Mouse (Mus musculus): Measurements from ENCODE around the gene Rgl1.

Gene Rgl1

DNA sequence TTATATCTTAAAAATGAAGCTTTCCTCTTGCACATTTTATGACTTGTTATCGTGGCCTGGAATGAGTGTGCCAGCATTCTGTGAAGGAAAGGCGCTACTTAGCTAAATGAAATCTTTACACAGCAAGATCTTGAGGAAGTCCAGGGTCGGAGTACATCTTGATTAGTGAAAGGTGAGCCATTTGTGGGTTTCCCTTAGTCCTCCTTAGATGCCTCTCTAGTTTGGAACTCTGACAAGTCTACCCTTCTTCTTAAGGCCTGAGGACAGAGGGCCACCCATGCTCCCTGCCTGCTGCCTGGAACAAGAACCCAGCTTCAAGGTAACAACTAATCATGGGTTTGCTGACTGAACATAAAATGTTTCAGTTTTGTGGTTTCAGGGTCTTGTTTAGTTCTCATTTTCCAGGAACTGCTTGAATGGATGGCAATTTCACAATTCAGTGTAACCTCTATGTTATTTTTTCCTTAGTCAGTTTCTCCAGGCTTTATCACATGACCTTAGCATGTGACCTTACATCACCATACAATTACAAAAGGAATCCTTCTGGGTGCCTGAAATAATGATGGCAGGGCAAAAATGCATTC is 225.8 kb downstream of the Rgl1 start:
- no peak for DNase-seq

DNA sequence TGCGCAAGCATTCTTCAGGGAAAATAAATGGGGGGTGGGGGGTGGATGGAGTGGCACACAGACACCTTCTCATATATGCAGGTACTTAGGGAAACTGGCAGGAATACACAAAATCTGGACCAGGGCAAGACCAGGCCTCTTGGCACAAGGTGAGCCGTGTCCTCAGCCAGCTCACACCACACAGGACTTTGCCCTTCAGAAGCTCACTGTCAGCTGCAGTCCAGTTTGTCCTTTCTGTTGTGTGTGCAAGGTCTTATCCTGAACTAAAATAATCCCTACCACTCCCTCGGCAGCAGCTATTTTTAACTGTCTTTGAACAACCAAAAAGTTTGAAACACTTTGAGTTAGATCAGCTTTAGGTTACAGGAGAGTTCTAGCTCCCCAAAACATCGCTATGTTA is 227.3 kb downstream of the Rgl1 start:
- DNase-seq, result no peak

DNA sequence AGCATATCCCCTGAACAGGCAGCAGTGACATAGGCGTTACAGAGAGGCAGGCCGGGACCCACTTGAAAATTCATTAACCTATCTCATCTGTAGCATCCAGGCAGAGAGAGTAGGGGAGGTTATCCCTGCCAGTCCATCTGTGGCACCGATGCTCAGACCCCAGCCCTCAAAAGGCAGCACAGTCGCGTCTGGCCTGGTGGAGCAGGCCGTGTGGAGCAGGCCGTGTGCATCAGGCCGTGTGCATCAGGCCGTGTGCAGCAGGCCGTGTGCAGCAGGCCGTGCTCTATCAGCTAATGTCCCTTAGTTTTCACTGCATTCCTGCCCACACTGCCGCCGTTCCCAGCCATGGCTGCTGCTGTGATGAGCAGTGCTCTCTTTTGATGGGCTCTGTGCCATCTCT is 229.0 kb downstream of the Rgl1 start:
- no peak for DNase-seq

DNA sequence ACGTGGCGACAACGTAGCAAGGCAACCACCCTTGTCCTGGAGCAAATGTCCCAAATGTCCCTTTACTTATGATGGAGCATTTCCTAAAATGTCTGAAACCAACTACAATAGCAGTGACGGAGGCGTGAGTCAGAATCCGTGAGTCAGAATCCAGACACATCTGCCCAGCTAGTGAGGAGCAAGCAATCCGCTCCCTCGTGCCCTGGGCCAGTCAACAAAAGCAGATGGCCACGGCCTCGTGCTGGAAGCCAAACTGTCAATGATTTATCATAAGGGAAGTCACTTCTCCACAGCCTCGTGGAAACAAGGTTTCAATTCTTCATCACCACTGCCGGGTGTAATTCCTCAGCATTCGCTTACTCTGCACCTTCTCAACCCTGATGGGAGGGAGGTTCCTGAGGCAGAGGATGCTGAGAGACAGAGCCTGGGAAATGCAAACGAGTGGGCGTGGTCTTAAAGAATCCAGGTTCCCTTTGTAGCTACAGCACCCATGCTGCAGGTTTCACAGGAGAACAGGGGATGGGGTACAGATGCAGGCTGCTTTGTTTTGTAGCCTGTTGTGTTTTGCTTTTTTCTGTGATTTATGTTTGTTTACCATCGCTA is 229.6 kb downstream of the Rgl1 start:
- DNase-seq, result no peak

- no peak for DNase-seq
These were observed 231.6 kb downstream of the Rgl1 start for GRCm38 (mm10) chr1:152534531-152534930.

- peak in 1 of 2 experiments; percentile 25 for DNase-seq
These were observed 234.7 kb downstream of the Rgl1 start for GRCm38 (mm10) chr1:152531498-152531897.

GRCm38 (mm10) chr1:152528778-152529177 is 237.4 kb downstream of the Rgl1 start:
- DNase-seq, result no peak

DNA sequence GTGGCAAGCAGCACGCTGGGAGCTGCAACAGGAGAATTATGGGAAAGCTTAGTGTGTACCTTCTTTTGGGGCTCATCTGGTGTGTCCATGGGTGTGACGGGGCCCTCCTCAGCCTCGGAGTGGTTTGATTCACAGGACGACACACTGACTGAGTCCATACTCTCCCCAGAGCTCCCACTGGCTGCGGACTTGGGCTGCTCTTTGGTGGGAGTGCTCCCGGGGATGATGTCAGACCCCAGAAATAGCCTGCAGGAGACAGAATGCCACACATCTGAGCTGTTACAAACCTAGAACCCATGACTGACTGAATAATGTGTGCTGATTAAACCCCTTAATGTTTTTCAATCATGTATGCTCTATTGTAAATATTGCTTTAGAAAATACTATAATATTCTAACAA is 237.9 kb downstream of the Rgl1 start:
- DNase-seq, result no peak

- no peak for DNase-seq
These were observed 240.0 kb downstream of the Rgl1 start for GRCm38 (mm10) chr1:152526154-152526553.

DNA sequence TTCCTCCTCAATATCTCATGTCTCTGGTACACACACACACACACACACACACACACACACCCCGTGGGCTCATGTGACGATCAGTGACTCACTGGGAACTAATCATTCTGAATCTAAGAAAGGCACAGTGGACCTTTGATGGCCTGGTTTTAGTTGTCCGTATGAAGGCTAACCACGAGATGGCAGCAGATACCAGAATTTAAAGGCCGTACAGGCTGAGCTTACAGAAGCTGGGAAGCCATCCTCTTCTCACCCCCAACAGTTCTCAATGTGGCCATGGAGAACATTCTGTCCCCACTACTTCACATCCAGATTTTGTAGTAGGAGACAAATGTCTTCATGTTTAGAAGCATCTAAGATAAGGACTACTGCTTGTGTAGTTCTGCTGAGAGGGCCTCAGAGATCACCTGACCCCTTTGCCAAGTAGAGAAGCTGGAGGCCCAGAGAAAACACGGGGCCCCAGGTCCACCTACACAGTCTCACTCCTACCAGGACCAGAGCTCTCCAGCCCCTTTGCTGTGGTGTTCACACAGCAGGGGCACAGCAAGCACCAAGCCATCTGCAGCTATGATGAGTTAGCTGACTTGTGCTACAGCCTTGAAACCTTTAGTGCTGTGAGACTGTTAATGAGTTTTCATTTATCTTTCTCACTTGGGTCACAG is 241.0 kb downstream of the Rgl1 start:
- peak; percentile 67 to 80 for DNase-seq

GRCm38 (mm10) chr1:152524098-152524892 is 241.9 kb downstream of the Rgl1 start:
- no peak for DNase-seq

- DNase-seq, result no peak
These were observed 242.9 kb downstream of the Rgl1 start for GRCm38 (mm10) chr1:152523292-152523691.

- no peak for DNase-seq
These were observed 243.9 kb downstream of the Rgl1 start for GRCm38 (mm10) chr1:152522226-152522625.

- DNase-seq, result peak; percentile 39 to 54
These were observed 245.2 kb downstream of the Rgl1 start for GRCm38 (mm10) chr1:152520798-152521575.

DNA sequence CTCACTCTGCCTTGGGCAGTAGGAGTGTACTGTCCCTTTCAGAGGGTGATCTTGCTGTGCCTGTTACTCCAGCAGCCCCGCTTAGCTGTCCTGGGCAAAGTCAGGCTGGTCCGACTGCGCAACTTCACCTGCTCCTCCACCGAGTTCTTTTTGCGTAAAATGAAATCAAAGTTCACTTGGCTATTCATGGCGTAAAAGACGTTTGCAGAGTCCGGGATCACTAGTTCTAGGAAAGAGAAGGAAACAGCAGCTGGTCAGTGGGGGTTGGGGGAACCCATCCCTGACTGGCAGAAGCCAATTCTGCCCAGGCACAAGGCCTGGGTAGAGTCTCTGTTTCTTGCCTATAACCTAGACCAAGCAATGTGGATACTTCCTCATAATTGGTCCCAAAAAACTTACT is 247.2 kb downstream of the Rgl1 start:
- DNase-seq, result no peak

GRCm38 (mm10) chr1:152517057-152517570 is 249.0 kb downstream of the Rgl1 start:
- DNase-seq, result no peak

GRCm38 (mm10) chr1:152514256-152514655 is 251.9 kb downstream of the Rgl1 start:
- no peak for DNase-seq

DNA sequence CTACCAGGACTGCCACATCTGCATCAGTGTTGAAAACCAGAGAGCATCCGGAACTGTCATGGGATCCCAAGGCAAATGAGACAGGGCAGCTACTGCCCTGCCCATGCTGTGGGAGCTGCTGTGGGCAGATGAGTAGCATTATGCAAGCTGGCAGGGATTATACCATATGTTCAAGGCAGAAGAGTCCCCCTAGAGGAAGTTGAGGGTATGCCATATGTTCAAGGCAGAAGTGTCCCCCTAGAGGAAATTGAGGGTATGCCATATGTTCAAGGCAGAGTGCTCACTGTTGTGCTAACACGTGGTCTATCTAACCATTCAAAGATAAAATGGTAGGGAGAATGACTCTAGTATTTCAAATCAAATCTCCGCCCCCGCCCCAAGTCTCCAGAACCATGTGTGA is 254.9 kb downstream of the Rgl1 start:
- DNase-seq, result peak in 1 of 2 experiments; percentile 45

- DNase-seq, result no peak
These were observed 257.5 kb downstream of the Rgl1 start for GRCm38 (mm10) chr1:152508481-152509220.

DNA sequence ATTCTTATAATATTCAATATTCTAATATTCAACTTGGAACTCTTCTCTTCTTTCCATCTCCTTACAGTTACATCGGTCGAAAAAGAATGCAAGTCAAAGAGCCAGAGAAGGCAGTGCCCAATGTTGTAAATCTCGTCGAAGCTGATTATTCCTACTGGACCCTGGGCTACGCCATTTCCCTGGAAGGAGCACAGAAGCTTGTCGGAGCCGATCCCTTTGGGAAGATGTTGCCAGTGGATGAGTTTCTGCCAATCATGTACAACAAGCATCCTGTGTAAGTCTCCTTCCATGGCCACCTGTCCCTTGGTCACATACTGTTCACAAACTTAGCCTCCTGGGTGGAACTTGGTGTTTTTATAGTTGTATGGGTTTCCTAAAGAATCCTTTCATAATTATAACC is 259.4 kb downstream of the Rgl1 start:
- no peak for DNase-seq

DNA sequence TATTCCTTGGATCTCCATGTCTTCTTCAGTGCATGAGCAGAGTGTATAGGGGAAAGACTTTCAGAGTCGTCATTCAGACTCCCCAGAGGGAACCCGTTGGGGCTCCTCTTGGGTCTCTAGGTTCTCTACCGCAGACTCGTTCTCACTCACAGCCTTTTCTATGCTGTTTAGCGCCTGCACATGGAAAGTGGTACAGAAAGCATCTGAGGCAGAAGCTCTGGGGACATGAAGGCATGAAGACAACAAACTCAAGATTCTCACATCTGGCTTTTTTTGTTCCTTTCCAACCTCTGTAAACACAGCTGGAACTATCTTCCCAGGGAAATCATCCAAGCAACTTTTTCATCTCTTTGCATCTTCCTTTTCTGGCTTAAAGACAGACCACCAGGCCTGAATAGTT is 260.0 kb downstream of the Rgl1 start:
- no peak for DNase-seq

GRCm38 (mm10) chr1:152499802-152500201 is 266.3 kb downstream of the Rgl1 start:
- peak in 1 of 2 experiments; percentile 46 for DNase-seq
